Mouse (Mus musculus) CH12.LX (cell line): ENCODE data around the gene Ilvbl. TPM values are rescaled to one million over a fixed set of nuclear protein-coding genes. Genes with fewer than 3 reads are reported as not detected.

ENCODE experiments used
- DNase-seq: peaks from one replicate; pipeline ENCODE4 v3.0.0-alpha.2; 2013; ENCODE audit errors: extremely low read depth
- H3K27ac ChIP-seq: 2 replicates; pipeline ENCODE4 v1.5.1; 2012; ENCODE audit warnings: low read depth, mild to moderate bottlenecking, control low read depth, moderate library complexity; ENCODE audit not compliant: insufficient read depth
- H3K27me3 ChIP-seq: replicated peaks from 2 replicates; pipeline ENCODE3; 2012; ENCODE audit warnings: inconsistent platforms
- H3K36me3 ChIP-seq, 2 experiments: replicated peaks in 1 of 2; 2 replicates each; pipeline versions ENCODE3 to v1.6.1; 2012; ENCODE audit warnings: inconsistent platforms in 1 of 2, low read length in 1 of 2, mild to moderate bottlenecking in 1 of 2, mixed read lengths in 1 of 2, moderate library complexity in 1 of 2; ENCODE audit not compliant: control insufficient read depth in 1 of 2, insufficient read depth in 1 of 2
- H3K4me1 ChIP-seq, 2 experiments: 2 replicates each; pipeline ENCODE4 v1.6.1; 2012; ENCODE audit warnings: inconsistent platforms in 1 of 2, moderate library complexity in 1 of 2; ENCODE audit not compliant: insufficient read depth in 2 of 2, control insufficient read depth in 1 of 2
- H3K4me2 ChIP-seq: 2 replicates; pipeline ENCODE4 v1.6.1; 2012; ENCODE audit warnings: low read depth, mild to moderate bottlenecking, control low read depth; ENCODE audit not compliant: poor library complexity, insufficient read depth, severe bottlenecking
- H3K4me3 ChIP-seq, 3 experiments: fragments of 150-350 bp in 1 of 3; sonication (generic) in 1 of 3; replicated peaks in 1 of 3; 2 replicates each; pipeline versions ENCODE3 to v1.5.1; 2011 to 2012; ENCODE audit warnings: low read depth in 2 of 3, low read length in 2 of 3, mild to moderate bottlenecking in 2 of 3, moderate library complexity in 2 of 3, control low read depth in 1 of 3, improper control_type of control experiment in 1 of 3, inconsistent platforms in 1 of 3, mixed read lengths in 1 of 3; ENCODE audit not compliant: poor library complexity in 1 of 3
- H3K79me2 ChIP-seq: replicated peaks from 2 replicates; pipeline ENCODE4 v1.6.1; 2012; ENCODE audit warnings: mild to moderate bottlenecking, moderate library complexity; ENCODE audit not compliant: control insufficient read depth, poor library complexity, insufficient read depth, severe bottlenecking; ENCODE audit errors: extremely low read depth
- H3K9ac ChIP-seq: 2 replicates; pipeline ENCODE4 v1.6.1; 2012; ENCODE audit warnings: low read depth, mild to moderate bottlenecking, control low read depth, moderate library complexity; ENCODE audit not compliant: insufficient read depth
- H3K9me3 ChIP-seq: replicated peaks from 2 replicates; pipeline ENCODE3; 2012; ENCODE audit warnings: low read length, inconsistent platforms, mixed read lengths
- BHLHE40 ChIP-seq: IDR thresholded peaks from 2 replicates; pipeline ENCODE4 v1.6.1; 2011; ENCODE audit warnings: mild to moderate bottlenecking, low read depth, low read length, improper control_type of control experiment
- CHD1 ChIP-seq: IDR thresholded peaks from 2 replicates; pipeline ENCODE4 v1.6.1; 2012; ENCODE audit warnings: low read depth, low read length, improper control_type of control experiment, inconsistent platforms
- CHD2 ChIP-seq: IDR thresholded peaks from 2 replicates; pipeline ENCODE4 v1.6.1; 2011; ENCODE audit warnings: low read length, improper control_type of control experiment
- CTCF ChIP-seq, 2 experiments: IDR thresholded peaks in 1 of 2; conservative IDR thresholded peaks in 1 of 2; 2 replicates each; pipeline ENCODE4 v1.5.1; 2011 to 2012; ENCODE audit warnings: low read depth in 2 of 2, low read length in 2 of 2, improper control_type of control experiment in 1 of 2, inconsistent platforms in 1 of 2, mild to moderate bottlenecking in 1 of 2, moderate library complexity in 1 of 2
- E2F4 ChIP-seq: IDR thresholded peaks from 2 replicates; pipeline ENCODE4 v1.6.1; 2011; ENCODE audit warnings: low read depth, low read length, improper control_type of control experiment; ENCODE audit not compliant: insufficient replicate concordance
- ELF1 ChIP-seq: IDR thresholded peaks from 2 replicates; pipeline ENCODE4 v1.6.1; 2014; ENCODE audit warnings: low read depth, mild to moderate bottlenecking, inconsistent platforms, low read length, improper control_type of control experiment
- EP300 ChIP-seq: IDR thresholded peaks from 2 replicates; pipeline ENCODE4 v1.6.1; 2011; ENCODE audit warnings: low read length, improper control_type of control experiment
- ETS1 ChIP-seq: conservative IDR thresholded peaks from 2 replicates; pipeline ENCODE4 v1.6.1; 2012; ENCODE audit warnings: low read depth, mild to moderate bottlenecking, inconsistent platforms, low read length, improper control_type of control experiment, moderate library complexity
- GABPA ChIP-seq: IDR thresholded peaks from 2 replicates; pipeline ENCODE4 v1.6.1; 2012; ENCODE audit warnings: low read depth, low read length, improper control_type of control experiment, inconsistent platforms; ENCODE audit not compliant: insufficient replicate concordance
- HCFC1 ChIP-seq: IDR thresholded peaks from 2 replicates; pipeline ENCODE4 v1.6.1; 2012; ENCODE audit warnings: low read depth, mild to moderate bottlenecking, inconsistent platforms, low read length, improper control_type of control experiment
- IRF4 ChIP-seq: IDR thresholded peaks from 2 replicates; pipeline ENCODE4 v1.6.1; 2014; ENCODE audit warnings: low read depth, mild to moderate bottlenecking, inconsistent platforms, low read length, improper control_type of control experiment
- JUN ChIP-seq: IDR thresholded peaks from 2 replicates; pipeline ENCODE4 v1.6.1; 2011; ENCODE audit warnings: low read depth, mild to moderate bottlenecking, low read length, improper control_type of control experiment, moderate library complexity; ENCODE audit not compliant: insufficient read depth
- JUND ChIP-seq: conservative IDR thresholded peaks from 2 replicates; pipeline ENCODE4 v1.6.1; 2011; ENCODE audit warnings: low read depth, low read length, improper control_type of control experiment
- KAT2A ChIP-seq: IDR thresholded peaks from 2 replicates; pipeline ENCODE4 v1.6.1; 2012; ENCODE audit warnings: low read length, improper control_type of control experiment, inconsistent platforms; ENCODE audit not compliant: insufficient replicate concordance
- MAFK ChIP-seq: IDR thresholded peaks from 2 replicates; pipeline ENCODE4 v1.6.1; 2011; ENCODE audit warnings: low read length, improper control_type of control experiment; ENCODE audit not compliant: insufficient replicate concordance
- MAX ChIP-seq: IDR thresholded peaks from 2 replicates; pipeline ENCODE4 v1.6.1; 2011; ENCODE audit warnings: low read length, improper control_type of control experiment
- MAZ ChIP-seq: IDR thresholded peaks from 2 replicates; pipeline ENCODE4 v1.6.1; 2012; ENCODE audit warnings: low read depth, mild to moderate bottlenecking, inconsistent platforms, low read length, improper control_type of control experiment, moderate library complexity
- MEF2A ChIP-seq: IDR thresholded peaks from 2 replicates; pipeline ENCODE4 v1.6.1; 2014; ENCODE audit warnings: low read depth, mild to moderate bottlenecking, inconsistent platforms, low read length, improper control_type of control experiment, borderline replicate concordance
- MXI1 ChIP-seq: IDR thresholded peaks from 2 replicates; pipeline ENCODE4 v1.6.1; 2011; ENCODE audit warnings: mild to moderate bottlenecking, low read depth, low read length, improper control_type of control experiment
- MYC ChIP-seq: IDR thresholded peaks from 2 replicates; pipeline ENCODE4 v1.6.1; 2011; ENCODE audit warnings: low read depth, mild to moderate bottlenecking, improper control_type of control experiment, low read length
- NELFE ChIP-seq: IDR thresholded peaks from 2 replicates; pipeline ENCODE4 v1.6.1; 2011; ENCODE audit warnings: low read depth, low read length, improper control_type of control experiment
- NRF1 ChIP-seq: IDR thresholded peaks from 2 replicates; pipeline ENCODE4 v1.6.1; 2014; ENCODE audit warnings: low read depth, mild to moderate bottlenecking, inconsistent platforms, low read length, improper control_type of control experiment, moderate library complexity
- PAX5 ChIP-seq: IDR thresholded peaks from 2 replicates; pipeline ENCODE4 v1.6.1; 2012; ENCODE audit warnings: low read length, inconsistent platforms, mixed read lengths
- POLR2A ChIP-seq: IDR thresholded peaks from 2 replicates; pipeline ENCODE4 v1.6.1; 2011; ENCODE audit warnings: low read depth, mild to moderate bottlenecking, improper control_type of control experiment, low read length
- POLR2AphosphoS2 ChIP-seq: IDR thresholded peaks from 2 replicates; pipeline ENCODE4 v1.6.1; 2011; ENCODE audit warnings: low read depth, low read length, improper control_type of control experiment
- RAD21 ChIP-seq: IDR thresholded peaks from 2 replicates; pipeline ENCODE4 v1.6.1; 2011; ENCODE audit warnings: low read depth, mild to moderate bottlenecking, low read length, improper control_type of control experiment, moderate library complexity
- RCOR1 ChIP-seq: conservative IDR thresholded peaks from 2 replicates; pipeline ENCODE4 v1.6.1; 2012; ENCODE audit warnings: low read depth, mild to moderate bottlenecking, inconsistent platforms, low read length, improper control_type of control experiment
- SIN3A ChIP-seq: IDR thresholded peaks from 2 replicates; pipeline ENCODE4 v1.6.1; 2012; ENCODE audit warnings: low read length, improper control_type of control experiment, inconsistent platforms
- SMC3 ChIP-seq: IDR thresholded peaks from 2 replicates; pipeline ENCODE4 v1.6.1; 2011; ENCODE audit warnings: low read depth, low read length, improper control_type of control experiment
- TBP ChIP-seq: conservative IDR thresholded peaks from 2 replicates; pipeline ENCODE4 v1.6.1; 2011; ENCODE audit warnings: low read depth, low read length, improper control_type of control experiment
- TCF12 ChIP-seq: IDR thresholded peaks from 2 replicates; pipeline ENCODE4 v1.6.1; 2014; ENCODE audit warnings: low read depth, mild to moderate bottlenecking, inconsistent platforms, low read length, improper control_type of control experiment
- UBTF ChIP-seq: IDR thresholded peaks from 2 replicates; pipeline ENCODE4 v1.6.1; 2012; ENCODE audit warnings: low read depth, mild to moderate bottlenecking, inconsistent platforms, low read length, improper control_type of control experiment, moderate library complexity
- USF1 ChIP-seq: IDR thresholded peaks from 2 replicates; pipeline ENCODE4 v1.6.1; 2014; ENCODE audit warnings: low read depth, mild to moderate bottlenecking, inconsistent platforms, low read length, improper control_type of control experiment
- USF2 ChIP-seq: conservative IDR thresholded peaks from 2 replicates; pipeline ENCODE4 v1.6.1; 2011; ENCODE audit warnings: low read depth, low read length, improper control_type of control experiment
- ZC3H11A ChIP-seq: IDR thresholded peaks from 2 replicates; pipeline ENCODE4 v1.6.1; 2012; ENCODE audit warnings: low read depth, mild to moderate bottlenecking, inconsistent platforms, low read length, improper control_type of control experiment
- ZKSCAN1 ChIP-seq: IDR thresholded peaks from 2 replicates; pipeline ENCODE4 v1.6.1; 2012; ENCODE audit warnings: low read depth, inconsistent platforms, low read length, improper control_type of control experiment, borderline replicate concordance
- ZMIZ1 ChIP-seq: IDR thresholded peaks from 2 replicates; pipeline ENCODE4 v1.6.1; 2012; ENCODE audit warnings: low read depth, mild to moderate bottlenecking, inconsistent platforms, low read length, improper control_type of control experiment
- ZNF384 ChIP-seq: IDR thresholded peaks from 2 replicates; pipeline ENCODE4 v1.6.1; 2012; ENCODE audit warnings: low read depth, low read length, improper control_type of control experiment, inconsistent platforms
- dilution Hi-C: fragments of 300-500 bp; cut with MboI; formaldehyde crosslinking; loops from 2 replicates; pipeline ENCODE4 v1.14.3; 2020; ENCODE audit warnings: low sequenced_read_pairs; ENCODE audit not compliant: extremely low pct_unique_long_range_greater_than_20kb, extremely low pct_ligation_motif_present
- in situ Hi-C: fragments of 300-500 bp; cut with MboI; formaldehyde crosslinking; loops from 3 replicates; pipeline ENCODE4 v1.14.3; 2019; ENCODE audit warnings: low sequenced_read_pairs, low pct_ligation_motif_present, low pct_unique_long_range_greater_than_20kb, mixed read lengths
- polyA plus RNA-seq: library from polyadenylated mRNA; unstranded; fragments of >175 nt; gene quantifications from 2 replicates; pipeline ENCODE4 v1.2.1, GENCODE M21; 2012; ENCODE audit warnings: low read depth; ENCODE audit not compliant: insufficient read length
- total RNA-seq, 2 experiments: library from RNA; depleted of rRNA; stranded (reverse); fragments of 300-350 nt in 1 of 2; fragments of >200 nt in 1 of 2; gene quantifications; 2 replicates each; pipeline ENCODE4 v1.2.3; 2012 to 2014

Gene Ilvbl
- total RNA-seq (2012; rRNA removed), result 18.2 and 21.2 TPM in 2 replicates
- total RNA-seq (2014; rRNA removed), result 11.7 and 16.0 TPM in 2 replicates
- polyA plus RNA-seq, result 20.4 and 20.5 TPM in 2 replicates

- Histone ChIP-seq H3K27me3 (peaks cover 28% of the 10 kb centered on the region), H3K36me3 (peaks cover 16 to 33% of the 10 kb centered on the region in 2 experiments), H3K27ac (peak within 1 kb of the TSS; percentile 91), H3K9ac (peak within 1 kb of the TSS; percentile 77), H3K9me3 (no peaks in the 10 kb centered on the region), H3K4me1 (peaks cover 8 to 22% of the 10 kb centered on the region in 2 experiments), H3K4me3 (peak within 1 kb of the TSS; percentile 74 to 89 (median 82)), H3K79me2 (no peaks in the 10 kb centered on the region), H3K4me2 (peak within 1 kb of the TSS; percentile 86)
- dilution Hi-C loops (no loop called here), in situ Hi-C loops (no loop called here)
- peak; percentile 93 for DNase-seq
- TF ChIP-seq E2F4 (no peak), JUND (no peak), POLR2AphosphoS2 (no peak), MAZ (peak; percentile 81; the same call in 1 of the 2 replicates), ZKSCAN1 (no peak), POLR2A (peak; percentile 63), ELF1 (peak; percentile 87), RAD21 (no peak), CTCF (conservative IDR thresholded peaks at IDR 0.05 in 1 of 2, IDR thresholded peaks at IDR 0.05 in 1 of 2; ENCODE audit: low read depth in 2 of 2, low read length in 2 of 2) (peak in 1 of 2 experiments; percentile 30; a peak in 1 of 4 replicates), CHD2 (peak; percentile 58; the same call in 1 of the 2 replicates), KAT2A (no peak), MEF2A (0 out of 2 replicates have a peak, but pooled peaks have one; percentile 16), EP300 (no peak), IRF4 (no peak), ZMIZ1 (no peak), USF1 (peak; percentile 95), MYC (no peak), NRF1 (peak; percentile 86), PAX5 (no peak), TBP (peak; percentile 73; the same call in 1 of the 2 replicates), UBTF (no peak), MAX (peak; percentile 86), SMC3 (no peak), NELFE (no peak), HCFC1 (peak; percentile 65), BHLHE40 (peak; percentile 96), ETS1 (0 out of 2 replicates have a peak, but pooled peaks have one; percentile 8), MAFK (no peak), GABPA (no peak), USF2 (peak; percentile 93), CHD1 (no peak), ZC3H11A (no peak), SIN3A (no peak), RCOR1 (no peak), JUN (no peak), TCF12 (peak; percentile 53; the same call in 1 of the 2 replicates), MXI1 (peak; percentile 56; the same call in 1 of the 2 replicates), ZNF384 (no peak)
Measured at GRCm38 (mm10) chr10:78574250-78575104, at the start of gene Ilvbl. Ilvbl (plus strand) TSS chr10:78574346.
